Mouse (Mus musculus) heart, embryonic 11.5 days (tissue): ENCODE data around the gene Ap3m1. TPM values are rescaled to one million over a fixed set of nuclear protein-coding genes. Genes with fewer than 3 reads are reported as not detected.

Experiments used
- ATAC-seq: fragments of 200-750 bp; cut with Nextera tagmentation; replicated peaks from 2 replicates; pipeline ENCODE4 v1.8.0; 2017; ENCODE audit warnings: moderate library complexity; ENCODE audit not compliant: insufficient number of reproducible peaks, low FRiP score, low TSS enrichment
- H3K27ac ChIP-seq: fragments of 300-500 bp; sonication (generic); 2 replicates; pipeline ENCODE4 v1.5.1; 2014; ENCODE audit warnings: mild to moderate bottlenecking, low read depth, low read length
- H3K27me3 ChIP-seq: fragments of 300-500 bp; sonication (generic); 2 replicates; pipeline ENCODE4 v1.6.1; 2014; ENCODE audit warnings: mild to moderate bottlenecking, low read length, mixed read lengths; ENCODE audit not compliant: control insufficient read depth, insufficient read depth
- H3K36me3 ChIP-seq: fragments of 300-500 bp; sonication (generic); 2 replicates; pipeline ENCODE4 v1.6.1; 2014; ENCODE audit warnings: mild to moderate bottlenecking, low read length, moderate library complexity, mixed read lengths; ENCODE audit not compliant: control insufficient read depth, insufficient read depth
- H3K4me1 ChIP-seq: fragments of 300-500 bp; sonication (generic); 2 replicates; pipeline ENCODE4 v1.6.1; 2014; ENCODE audit warnings: low read length; ENCODE audit not compliant: control insufficient read depth, insufficient read depth
- H3K4me2 ChIP-seq: fragments of 300-500 bp; sonication (generic); 2 replicates; pipeline ENCODE4 v1.6.1; 2014; ENCODE audit warnings: mild to moderate bottlenecking, moderate library complexity
- H3K4me3 ChIP-seq: fragments of 300-500 bp; sonication (generic); 2 replicates; pipeline ENCODE4 v1.5.1; 2014; ENCODE audit warnings: low read depth, low read length
- H3K9ac ChIP-seq: fragments of 300-500 bp; sonication (generic); 2 replicates; pipeline ENCODE4 v1.6.1; 2014; ENCODE audit warnings: mild to moderate bottlenecking, low read depth, low read length, moderate library complexity
- H3K9me3 ChIP-seq: fragments of 300-500 bp; sonication (generic); replicated peaks from 2 replicates; pipeline ENCODE4 v1.6.1; 2016; ENCODE audit warnings: low read length; ENCODE audit not compliant: control insufficient read depth
- WGBS: fragments of 180-500 bp; shearing (Covaris S2); extraction: QIAGEN DNeasy Blood & Tissue Kit; methylation state at CpG from one replicate; pipeline ENCODE4 v1.1.7; 2014; ENCODE audit not compliant: insufficient replicate concordance; 5-methylcytosine and 5-hydroxymethylcytosine counted together
- polyA plus RNA-seq: library from polyadenylated mRNA; unstranded; fragments of >200 nt; fragmentation: Nextera tagmentation; extraction: Ambion mirVana; gene quantifications from 2 replicates; pipeline ENCODE4 v1.2.1, GENCODE M21; 2014

The Ap3m1 gene
- polyA plus RNA-seq, 1 experiment from 2014 or later = 84.6 TPM

GRCm38 (mm10) chr14:21076501-21077194 is 24.3 kb upstream of the Ap3m1 start:
- no peak; the same call in 1 of the 2 replicates for ATAC-seq
- peaks cover 36% of the 10 kb centered on the region for H3K4me1 ChIP-seq

GRCm38 (mm10) chr14:21075751-21076500 is 23.6 kb upstream of the Ap3m1 start:
- no peaks in the 10 kb centered on the region for H3K9me3 ChIP-seq
- ATAC-seq = peak; percentile 98
- H3K4me1 ChIP-seq = peaks cover 36% of the 10 kb centered on the region
- WGBS = under 1% methylated on average over 59 of the region's 59 CpGs
- H3K4me3 ChIP-seq = peak overlapping the region; percentile 72
- no peaks in the 10 kb centered on the region for H3K27me3 ChIP-seq
- H3K36me3 ChIP-seq = no peaks in the 10 kb centered on the region
- H3K9ac ChIP-seq = peak overlapping the region; percentile 70
- peak overlapping the region; percentile 82 for H3K4me2 ChIP-seq
- H3K27ac ChIP-seq = peak overlapping the region; percentile 77

More at GRCm38 (mm10) chr14:21076501-21077194, 24.3 kb upstream of the Ap3m1 start:
- no peaks in the 10 kb centered on the region for H3K27me3 ChIP-seq
- WGBS = 34% methylated on average over 7 of the region's 7 CpGs
- H3K9ac ChIP-seq = peak overlapping the region; percentile 70
- H3K9me3 ChIP-seq = no peaks in the 10 kb centered on the region
- peak overlapping the region; percentile 72 for H3K4me3 ChIP-seq
- no peaks in the 10 kb centered on the region for H3K36me3 ChIP-seq
- H3K27ac ChIP-seq = peak overlapping the region; percentile 77
- H3K4me2 ChIP-seq = peak overlapping the region; percentile 82

- no peaks in the 10 kb centered on the region for H3K27me3 ChIP-seq
- peak overlapping the region; percentile 65 for H3K27ac ChIP-seq
- no peaks in the 10 kb centered on the region for H3K9me3 ChIP-seq
- peak overlapping the region; percentile 82 for H3K4me2 ChIP-seq
- peak overlapping the region; percentile 72; the same call in 1 of the 2 replicates for H3K4me3 ChIP-seq
- peaks cover 39% of the 10 kb centered on the region for H3K4me1 ChIP-seq
- H3K9ac ChIP-seq = peak overlapping the region; percentile 17; the same call in 1 of the 2 replicates
- no peak for ATAC-seq
- 44% methylated on average over 11 of the region's 11 CpGs for WGBS
- no peaks in the 10 kb centered on the region for H3K36me3 ChIP-seq
Observed at GRCm38 (mm10) chr14:21074398-21075320, 22.4 kb upstream of the Ap3m1 start.

GRCm38 (mm10) chr14:21073981-21074380 is 21.7 kb upstream of the Ap3m1 start:
- Histone ChIP-seq H3K4me1 (peaks cover 36% of the 10 kb centered on the region), H3K27me3 (no peaks in the 10 kb centered on the region), H3K9me3 (no peaks in the 10 kb centered on the region), H3K27ac (peak overlapping the region; percentile 65), H3K36me3 (no peaks in the 10 kb centered on the region), H3K4me3 (no peak overlapping the region), H3K4me2 (peak overlapping the region; percentile 82), H3K9ac (no peak overlapping the region; the same call in 1 of the 2 replicates)
- ATAC-seq = peak; percentile 60
- 10% methylated on average over 3 of the region's 3 CpGs for WGBS

GRCm38 (mm10) chr14:21069594-21069993 is 17.3 kb upstream of the Ap3m1 start:
- no peaks in the 10 kb centered on the region for H3K9me3 ChIP-seq
- no peak for ATAC-seq
- H3K36me3 ChIP-seq = no peaks in the 10 kb centered on the region
- WGBS = 80% methylated on average over 5 of the region's 5 CpGs
- no peak overlapping the region for H3K9ac ChIP-seq
- H3K27me3 ChIP-seq = no peaks in the 10 kb centered on the region
- no peak overlapping the region for H3K4me2 ChIP-seq
- H3K4me3 ChIP-seq = no peak overlapping the region
- H3K4me1 ChIP-seq = peaks cover 31% of the 10 kb centered on the region
- no peak overlapping the region for H3K27ac ChIP-seq

GRCm38 (mm10) chr14:21065490-21066162 is 13.3 kb upstream of the Ap3m1 start:
- Histone ChIP-seq H3K9ac (0 out of 2 replicates have a peak overlapping the region, but pooled peaks have one; percentile 2), H3K27me3 (no peaks in the 10 kb centered on the region), H3K4me2 (peak overlapping the region; percentile 19; the same call in 1 of the 2 replicates), H3K4me1 (peaks cover 24% of the 10 kb centered on the region), H3K36me3 (no peaks in the 10 kb centered on the region), H3K4me3 (no peak overlapping the region), H3K9me3 (no peaks in the 10 kb centered on the region), H3K27ac (peak overlapping the region; percentile 75; the same call in 1 of the 2 replicates)
- WGBS = 18% methylated on average over 8 of the region's 8 CpGs
- no peak for ATAC-seq

- Histone ChIP-seq H3K9ac (no peak overlapping the region), H3K4me3 (no peak overlapping the region), H3K27ac (no peak overlapping the region), H3K9me3 (no peaks in the 10 kb centered on the region), H3K4me1 (peaks cover 18% of the 10 kb centered on the region), H3K27me3 (no peaks in the 10 kb centered on the region), H3K36me3 (no peaks in the 10 kb centered on the region), H3K4me2 (no peak overlapping the region)
- no peak for ATAC-seq
- WGBS = 23% methylated on average over 1 of the region's 1 CpGs
Observed at GRCm38 (mm10) chr14:21064321-21064720, 12.0 kb upstream of the Ap3m1 start.
